Mouse (Mus musculus) liver, embryonic 14.5 days (tissue): ENCODE data around the gene Ints4.

ENCODE experiments used
- CTCF ChIP-seq: IDR thresholded peaks from 2 replicates; pipeline ENCODE4 v1.5.1; 2016; ENCODE audit warnings: antibody characterized with exemption, low read depth, control low read depth
- EP300 ChIP-seq: IDR thresholded peaks from 2 replicates; pipeline ENCODE4 v1.6.1; 2016; ENCODE audit warnings: antibody characterized with exemption, low read depth

- no peak for TF ChIP-seq CTCF
- TF ChIP-seq EP300: no peak
Observed at GRCm38 (mm10) chr7:97479349-97479748, 1.4 kb upstream of the Ints4 start.
